Mouse (Mus musculus) MEL (cell line): ENCODE results near the gene Gm9767. TPM values are rescaled to one million over a fixed set of nuclear protein-coding genes. Genes with fewer than 3 reads are reported as not detected.

Source experiments
- DNase-seq: peaks from one replicate; pipeline ENCODE4 v3.0.0; 2011; ENCODE audit warnings: low read depth, low spot score
- H3K27ac ChIP-seq: 2 replicates; pipeline ENCODE4 v1.5.1; 2012; ENCODE audit warnings: low read depth, mild to moderate bottlenecking, control low read depth, low read length, moderate library complexity; ENCODE audit not compliant: control insufficient read depth
- H3K27me3 ChIP-seq, 2 experiments: fragments of 150-350 bp in 1 of 2; sonication (generic) in 1 of 2; 2 replicates each; pipeline ENCODE4 v1.6.1; 2012; ENCODE audit warnings: low read length in 2 of 2, mild to moderate bottlenecking in 2 of 2, improper control_type of control experiment in 1 of 2, moderate library complexity in 1 of 2; ENCODE audit not compliant: insufficient read depth in 2 of 2, control insufficient read depth in 1 of 2
- H3K36me3 ChIP-seq, 2 experiments: 2 replicates each; pipeline ENCODE4 v1.6.1; 2012 to 2014; ENCODE audit warnings: low read length in 2 of 2, improper control_type of control experiment in 1 of 2, inconsistent platforms in 1 of 2, mild to moderate bottlenecking in 1 of 2; ENCODE audit not compliant: insufficient read depth in 2 of 2, control insufficient read depth in 1 of 2
- H3K4me1 ChIP-seq, 2 experiments: fragments of 150-350 bp in 1 of 2; sonication (generic) in 1 of 2; 2 replicates each; pipeline ENCODE4 v1.6.1; 2012; ENCODE audit warnings: low read length in 2 of 2, improper control_type of control experiment in 1 of 2, mild to moderate bottlenecking in 1 of 2; ENCODE audit not compliant: insufficient read depth in 2 of 2, control insufficient read depth in 1 of 2
- H3K4me3 ChIP-seq, 2 experiments: fragments of 150-350 bp in 1 of 2; sonication (generic) in 1 of 2; 2 replicates each; pipeline ENCODE4 v1.5.1; 2012; ENCODE audit warnings: low read depth in 2 of 2, low read length in 2 of 2, mild to moderate bottlenecking in 2 of 2, moderate library complexity in 2 of 2, control low read depth in 1 of 2, improper control_type of control experiment in 1 of 2; ENCODE audit not compliant: control insufficient read depth in 1 of 2, insufficient read depth in 1 of 2
- H3K79me2 ChIP-seq: 2 replicates; pipeline ENCODE4 v1.6.1; 2012; ENCODE audit warnings: mild to moderate bottlenecking, low read length, moderate library complexity; ENCODE audit not compliant: control insufficient read depth, poor library complexity, insufficient read depth
- H3K9ac ChIP-seq: 2 replicates; pipeline ENCODE4 v1.6.1; 2012; ENCODE audit warnings: low read depth, mild to moderate bottlenecking, control low read depth, low read length, moderate library complexity; ENCODE audit not compliant: control insufficient read depth, poor library complexity, severe bottlenecking
- H3K9me3 ChIP-seq: fragments of 150-350 bp; sonication (generic); replicated peaks from 2 replicates; pipeline ENCODE4 v1.6.1; 2012; ENCODE audit warnings: mild to moderate bottlenecking, low read length, improper control_type of control experiment, moderate library complexity; ENCODE audit not compliant: insufficient read depth
- BHLHE40 ChIP-seq: IDR thresholded peaks from 2 replicates; pipeline ENCODE4 v1.6.1; 2012; ENCODE audit warnings: low read depth, mild to moderate bottlenecking, inconsistent platforms, low read length, improper control_type of control experiment, borderline replicate concordance
- E2F4 ChIP-seq: IDR thresholded peaks from 2 replicates; pipeline ENCODE4 v1.6.1; 2011; ENCODE audit warnings: low read depth, low read length, improper control_type of control experiment, borderline replicate concordance
- EP300 ChIP-seq, 2 experiments: IDR thresholded peaks; 2 replicates each; pipeline ENCODE4 v1.6.1; 2011; ENCODE audit warnings: improper control_type of control experiment in 2 of 2, low read length in 2 of 2, low read depth in 1 of 2, mild to moderate bottlenecking in 1 of 2
- ETS1 ChIP-seq: IDR thresholded peaks from 2 replicates; pipeline ENCODE4 v1.6.1; 2012; ENCODE audit warnings: low read depth, mild to moderate bottlenecking, inconsistent platforms, low read length, improper control_type of control experiment, moderate library complexity
- GATA1 ChIP-seq: IDR thresholded peaks from 2 replicates; pipeline ENCODE4 v1.6.1; 2011; ENCODE audit warnings: low read depth, low read length, improper control_type of control experiment
- MAX ChIP-seq: IDR thresholded peaks from 2 replicates; pipeline ENCODE4 v1.6.1; 2011; ENCODE audit warnings: low read length, improper control_type of control experiment
- MYB ChIP-seq: IDR thresholded peaks from 2 replicates; pipeline ENCODE4 v1.6.1; 2011; ENCODE audit warnings: mild to moderate bottlenecking, low read depth, low read length, improper control_type of control experiment
- MYC ChIP-seq: IDR thresholded peaks from 2 replicates; pipeline ENCODE4 v1.6.1; 2011; ENCODE audit warnings: low read depth, mild to moderate bottlenecking, low read length, improper control_type of control experiment, moderate library complexity
- NELFE ChIP-seq: IDR thresholded peaks from 2 replicates; pipeline ENCODE4 v1.6.1; 2011; ENCODE audit warnings: low read depth, low read length, improper control_type of control experiment
- NRF1 ChIP-seq: IDR thresholded peaks from 2 replicates; pipeline ENCODE4 v1.6.1; 2014; ENCODE audit warnings: low read depth, mild to moderate bottlenecking, inconsistent platforms, low read length, improper control_type of control experiment, moderate library complexity; ENCODE audit not compliant: poor library complexity, insufficient read depth, severe bottlenecking
- POLR2AphosphoS5 ChIP-seq: IDR thresholded peaks from 2 replicates; pipeline ENCODE4 v1.6.1; 2012; ENCODE audit warnings: low read depth, borderline replicate concordance, mild to moderate bottlenecking, inconsistent platforms, low read length, moderate library complexity, mixed read lengths
- RAD21 ChIP-seq: IDR thresholded peaks from 2 replicates; pipeline ENCODE4 v1.6.1; 2011; ENCODE audit warnings: mild to moderate bottlenecking, low read depth, low read length, improper control_type of control experiment
- RCOR1 ChIP-seq: IDR thresholded peaks from 2 replicates; pipeline ENCODE4 v1.6.1; 2012; ENCODE audit warnings: low read depth, mild to moderate bottlenecking, inconsistent platforms, low read length, improper control_type of control experiment
- SIN3A ChIP-seq: IDR thresholded peaks from 2 replicates; pipeline ENCODE4 v1.6.1; 2012; ENCODE audit warnings: low read length, improper control_type of control experiment, inconsistent platforms
- USF1 ChIP-seq: IDR thresholded peaks from 2 replicates; pipeline ENCODE4 v1.6.1; 2014; ENCODE audit warnings: low read depth, mild to moderate bottlenecking, inconsistent platforms, low read length, improper control_type of control experiment, moderate library complexity
- ZC3H11A ChIP-seq: IDR thresholded peaks from 2 replicates; pipeline ENCODE4 v1.6.1; 2012; ENCODE audit warnings: low read depth, mild to moderate bottlenecking, inconsistent platforms, low read length, improper control_type of control experiment
- ZKSCAN1 ChIP-seq: IDR thresholded peaks from 2 replicates; pipeline ENCODE4 v1.6.1; 2012; ENCODE audit warnings: low read depth, mild to moderate bottlenecking, inconsistent platforms, low read length, improper control_type of control experiment, moderate library complexity
- ZNF384 ChIP-seq: IDR thresholded peaks from 2 replicates; pipeline ENCODE4 v1.6.1; 2012; ENCODE audit warnings: low read depth, mild to moderate bottlenecking, inconsistent platforms, low read length, improper control_type of control experiment
- polyA plus RNA-seq, 2 experiments: library from polyadenylated mRNA; stranded (reverse) in 1 of 2; unstranded in 1 of 2; fragments of >175 nt in 1 of 2; fragments of >200 nt in 1 of 2; gene quantifications; 2 replicates each; pipeline versions ENCODE4 v1.2.1 to v1.2.4; 2012; ENCODE audit warnings: low replicate concordance in 2 of 2, low read depth in 1 of 2; ENCODE audit not compliant: insufficient read length in 2 of 2, insufficient read depth in 1 of 2, missing spikeins in 1 of 2
- total RNA-seq: library from RNA; depleted of rRNA; stranded (reverse); fragments of 300-350 nt; gene quantifications from 2 replicates; pipeline ENCODE4 v1.2.3, GENCODE M21; 2012; rRNA removed

The Gm9767 gene
- total and polyA plus RNA-seq, 3 experiments = not detected

DNA sequence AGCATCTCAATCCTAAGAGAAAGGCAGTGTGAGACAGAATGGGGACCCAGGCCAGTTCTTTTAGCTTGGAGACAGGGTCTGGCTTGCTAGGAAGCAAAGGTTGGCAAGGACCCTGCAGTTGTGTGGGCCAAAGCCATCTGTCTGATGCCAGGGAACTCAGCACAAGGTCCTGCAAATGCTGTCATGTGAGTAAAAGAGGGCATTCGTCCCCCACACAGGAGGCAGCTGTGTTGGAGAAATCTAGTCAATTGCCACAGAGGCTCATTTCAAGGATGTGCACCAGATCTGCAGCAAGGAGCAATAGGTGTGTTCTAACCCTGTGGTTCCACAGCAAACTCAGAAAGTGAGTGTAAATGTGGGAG lies 41.7 kb downstream of the Gm9767 start:
- H3K9ac ChIP-seq = no peak overlapping the region

More for the DNA sequence above, 41.7 kb downstream of the Gm9767 start:
- no peak for DNase-seq
- Histone ChIP-seq H3K4me1 (no peaks in the 10 kb centered on the region), H3K27ac (no peak overlapping the region), H3K9me3 (no peaks in the 10 kb centered on the region), H3K36me3 (no peaks in the 10 kb centered on the region), H3K27me3 (no peaks in the 10 kb centered on the region), H3K79me2 (no peaks in the 10 kb centered on the region), H3K4me3 (no peak overlapping the region)
- TF ChIP-seq EP300 (IDR thresholded peaks at IDR 0.05; ENCODE audit: low read depth in 1 of 2, low read length in 2 of 2) (no peak), ETS1 (no peak), ZNF384 (no peak), RCOR1 (no peak), E2F4 (no peak), RAD21 (no peak), MYB (no peak), ZC3H11A (no peak), GATA1 (no peak), NELFE (no peak), MYC (no peak), ZKSCAN1 (no peak), BHLHE40 (no peak), MAX (no peak), USF1 (no peak), SIN3A (no peak), POLR2AphosphoS5 (no peak), NRF1 (no peak)

Other genes with a start within 250 kb of the Gm9767 start
- not detected in 2 replicates for gene Tmem200a, start 797 bp downstream of the Gm9767 start, total RNA-seq
- gene Tmem200a, start 797 bp downstream of the Gm9767 start, polyA plus RNA-seq = not detected
- not detected in 2 replicates for gene Samd3, start 151.5 kb downstream of the Gm9767 start, total RNA-seq
- gene Samd3, start 151.5 kb downstream of the Gm9767 start, polyA plus RNA-seq = not detected